In the genomic region with DNA sequence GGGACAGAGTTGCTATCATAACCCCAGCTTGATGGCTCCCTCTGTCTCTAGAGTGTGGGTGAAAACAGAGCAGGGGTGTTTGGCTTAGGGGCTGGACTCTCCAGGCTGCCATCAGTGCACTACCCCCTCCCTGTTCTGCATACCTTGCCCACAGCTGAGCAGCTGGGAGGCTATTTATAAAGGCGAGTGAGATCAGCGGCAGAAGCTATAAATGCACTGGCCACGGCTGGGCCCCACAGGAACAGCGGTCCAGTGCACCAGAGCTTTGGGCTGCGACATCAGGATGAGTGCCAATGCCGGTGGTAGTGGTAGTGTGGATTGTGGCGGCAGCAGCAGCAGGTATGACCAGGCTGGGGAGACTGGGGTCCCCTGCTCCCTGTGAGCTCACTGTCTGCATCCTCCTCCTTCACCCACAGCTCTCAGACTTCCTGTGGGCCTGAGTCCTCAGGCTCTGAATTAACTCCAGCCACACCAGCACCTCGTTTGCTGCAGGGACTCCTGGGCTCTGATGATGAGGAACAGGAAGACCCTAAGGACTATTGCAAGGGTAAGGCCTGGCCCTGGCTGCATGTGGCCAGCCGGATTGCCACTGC, we compare ENCODE assay signal across 8 mouse cellular contexts. TPM values are rescaled to one million over a fixed set of nuclear protein-coding genes. Genes with fewer than 3 reads are reported as not detected.
DNase-seq lines count a peak whose midpoint lies in the region; ATAC-seq and TF ChIP-seq lines count a peak whose summit lies in the region.

A gene (plus strand): TSS at position 238 of the 593 bp plus-strand sequence.

- TF ChIP-seq POLR2A in limb, embryonic 14.5 days (IDR thresholded peaks at IDR 0.05; ENCODE audit: borderline replicate concordance, extremely low read depth, insufficient read depth, insufficient read length), result no peak

- peak within 1 kb of the TSS; percentile 48; the same call in 1 of the 2 replicates for H3K27ac ChIP-seq in layer of hippocampus, adult 2 months
- H3K27ac ChIP-seq in embryonic facial prominence, embryonic 15.5 days (replicated peaks), result no peak within 1 kb of the TSS
- H3K27ac ChIP-seq in heart, embryonic 13.5 days (replicated peaks), result peak within 1 kb of the TSS; percentile 95
- no peak within 1 kb of the TSS; the same call in 1 of the 2 replicates for H3K27ac ChIP-seq in limb, embryonic 14.5 days (replicated peaks; ENCODE audit: low read depth, low read length)

- 0 out of 2 replicates have a peak, but pooled peaks cover 12% of the 10 kb centered on the region for H3K36me3 ChIP-seq in embryonic facial prominence, embryonic 15.5 days
- peaks cover 35% of the 10 kb centered on the region for H3K36me3 ChIP-seq in heart, embryonic 13.5 days
- peaks cover 10% of the 10 kb centered on the region for H3K36me3 ChIP-seq in limb, embryonic 14.5 days (ENCODE audit: control insufficient read depth, insufficient read depth, low read length)

- DNase-seq in layer of hippocampus, adult 2 months (ENCODE audit: low spot score in 2 of 2), result no peak
- no peak for DNase-seq in layer of hippocampus, adult 8-10 months (ENCODE audit: low spot score in 2 of 2)
- DNase-seq in limb, embryonic 14.5 days (ENCODE audit: low spot score), result no peak
- no peak for DNase-seq in urinary bladder, postnatal 36 days (ENCODE audit: low spot score in 2 of 2)
- DNase-seq in yolk sac, embryonic 10.5 days (ENCODE audit: low spot score), result no peak

- no peak within 1 kb of the TSS for H3K9ac ChIP-seq in embryonic facial prominence, embryonic 15.5 days
- H3K9ac ChIP-seq in heart, embryonic 13.5 days, result peak within 1 kb of the TSS; percentile 80
- H3K9ac ChIP-seq in limb, embryonic 14.5 days (ENCODE audit: low read depth, low read length, severe bottlenecking), result 0 out of 2 replicates have a peak within 1 kb of the TSS, but pooled peaks have one; percentile 21

- no peaks in the 10 kb centered on the region for H3K27me3 ChIP-seq in embryonic facial prominence, embryonic 15.5 days
- H3K27me3 ChIP-seq in heart, embryonic 13.5 days (replicated peaks), result 0 out of 2 replicates have a peak, but pooled peaks cover 5% of the 10 kb centered on the region
- no peaks in the 10 kb centered on the region for H3K27me3 ChIP-seq in limb, embryonic 14.5 days (ENCODE audit: control insufficient read depth, insufficient read depth, low read length)

- 62% methylated on average over 9 of the region's 9 CpGs for WGBS in embryonic facial prominence, embryonic 15.5 days
- WGBS in heart, embryonic 13.5 days, result 44% methylated on average over 9 of the region's 9 CpGs
- WGBS in limb, embryonic 14.5 days, result 37% methylated on average over 9 of the region's 9 CpGs

- ATAC-seq in embryonic facial prominence, embryonic 15.5 days (ENCODE audit: insufficient number of reproducible peaks, low FRiP score, low TSS enrichment, low read depth), result no peak
- ATAC-seq in heart, embryonic 13.5 days (ENCODE audit: extremely low read depth, insufficient number of reproducible peaks, low FRiP score, low TSS enrichment), result peak; percentile 51
- ATAC-seq in limb, embryonic 14.5 days (ENCODE audit: low FRiP score, low read depth), result peak; percentile 53
- no peak for ATAC-seq in megakaryocyte, adult 5-6 weeks (ENCODE audit: poor library complexity, severe bottlenecking)

- H3K9me3 ChIP-seq in embryonic facial prominence, embryonic 15.5 days (replicated peaks), result no peaks in the 10 kb centered on the region
- H3K9me3 ChIP-seq in heart, embryonic 13.5 days, result no peaks in the 10 kb centered on the region
- no peaks in the 10 kb centered on the region for H3K9me3 ChIP-seq in limb, embryonic 14.5 days (ENCODE audit: control insufficient read depth, low read length)

- no peak for TF ChIP-seq CTCF in layer of hippocampus, adult 2 months (conservative IDR thresholded peaks at IDR 0.05)

- H3K4me2 ChIP-seq in embryonic facial prominence, embryonic 15.5 days (replicated peaks), result no peak within 1 kb of the TSS
- H3K4me2 ChIP-seq in heart, embryonic 13.5 days, result peak within 1 kb of the TSS; percentile 65
- no peak within 1 kb of the TSS for H3K4me2 ChIP-seq in limb, embryonic 14.5 days (replicated peaks; ENCODE audit: low read depth, low read length, severe bottlenecking)

- H3K4me1 ChIP-seq in embryonic facial prominence, embryonic 15.5 days, result no peaks in the 10 kb centered on the region
- H3K4me1 ChIP-seq in heart, embryonic 13.5 days, result peaks cover 17% of the 10 kb centered on the region; the same call in 1 of the 2 replicates
- no peaks in the 10 kb centered on the region for H3K4me1 ChIP-seq in limb, embryonic 14.5 days (ENCODE audit: control insufficient read depth, insufficient read depth, low read length)

- no peak within 1 kb of the TSS for H3K4me3 ChIP-seq in layer of hippocampus, adult 2 months
- H3K4me3 ChIP-seq in embryonic facial prominence, embryonic 15.5 days (replicated peaks), result no peak within 1 kb of the TSS
- H3K4me3 ChIP-seq in heart, embryonic 13.5 days, result peak within 1 kb of the TSS; percentile 47
- H3K4me3 ChIP-seq in limb, embryonic 14.5 days (replicated peaks; ENCODE audit: low read length), result no peak within 1 kb of the TSS

RNA-seq across cellular contexts. Expression of the gene that starts here (rescaled TPM):
- 1 to 10 TPM; 3.9 to 4.3 TPM for total RNA-seq in layer of hippocampus, adult 2 months (2021)
- 10 to 100 TPM in 1 of 4 experiments, 1 to 10 TPM in 3; 7.5 to 10.4 (median 8.1) TPM for total RNA-seq in layer of hippocampus, adult 8-10 months (2022)
- polyA plus RNA-seq in embryonic facial prominence, embryonic 15.5 days (2015; fragmentation: Nextera tagmentation; extraction: Ambion mirVana), result 35.3 and 49.9 TPM in 2 replicates
- 76.2 and 85.8 TPM in 2 replicates for polyA plus RNA-seq in heart, embryonic 13.5 days (2015; fragmentation: Nextera tagmentation; extraction: Ambion mirVana)
- 46.4 and 48.0 TPM in 2 replicates for polyA plus RNA-seq in limb, embryonic 14.5 days (2012; rRNA removed)
- polyA plus RNA-seq in limb, embryonic 14.5 days (2014; fragmentation: Nextera tagmentation; extraction: Ambion mirVana), result 22.2 and 31.0 TPM in 2 replicates
- total RNA-seq in megakaryocyte, adult 5-6 weeks (2015), result not detected in 2 replicates
- 0.45 TPM in 1 of 2 replicates, not detected in the other for total RNA-seq in megakaryocyte, adult 5-6 weeks (2017)

Comparison
In these comparisons a context has a peak if more than half of its experiments do, and no peak if none do; other contexts are left out.
1. H3K27ac ChIP-seq: peak in layer of hippocampus, adult 2 months (single experiment) and heart, embryonic 13.5 days (single experiment); none in embryonic facial prominence, embryonic 15.5 days (single experiment) and limb, embryonic 14.5 days (single experiment).
2. ATAC-seq: peak in heart, embryonic 13.5 days (single experiment) and limb, embryonic 14.5 days (single experiment); none in embryonic facial prominence, embryonic 15.5 days (single experiment) and megakaryocyte, adult 5-6 weeks (single experiment).